Mouse (Mus musculus) liver, embryonic 14.5 days (tissue): ENCODE measurements around the gene Med29. TPM values are rescaled to one million over a fixed set of nuclear protein-coding genes. Genes with fewer than 3 reads are reported as not detected.

Source experiments
- ATAC-seq: fragments of 200-750 bp; cut with Nextera tagmentation; 2 replicates; pipeline ENCODE4 v1.8.0; 2017; ENCODE audit warnings: moderate number of reproducible peaks, mild to moderate bottlenecking, moderate library complexity; ENCODE audit not compliant: insufficient read depth
- DNase-seq, 3 experiments: peaks; one replicate each; pipeline ENCODE4 v3.0.0-alpha.2; 2012 to 2013; ENCODE audit warnings: low read depth in 3 of 3, low spot score in 3 of 3
- H3K27ac ChIP-seq: fragments of 300-500 bp; sonication (generic); 2 replicates; pipeline ENCODE4 v1.5.1; 2014; ENCODE audit warnings: moderate library complexity, mild to moderate bottlenecking, control low read depth, inconsistent platforms
- H3K27me3 ChIP-seq: fragments of 300-500 bp; sonication (generic); 2 replicates; pipeline ENCODE4 v1.6.1; 2014; ENCODE audit warnings: mild to moderate bottlenecking, low read length, moderate library complexity; ENCODE audit not compliant: control insufficient read depth, insufficient read depth
- H3K36me3 ChIP-seq: fragments of 300-500 bp; sonication (generic); replicated peaks from 2 replicates; pipeline ENCODE4 v1.6.1; 2014; ENCODE audit warnings: low read depth; ENCODE audit not compliant: control insufficient read depth, insufficient read depth
- H3K4me1 ChIP-seq, 2 experiments: fragments of 200-500 bp in 1 of 2; fragments of 300-500 bp in 1 of 2; sonication (generic) in 1 of 2; replicated peaks; 2 replicates each; pipeline ENCODE4 v1.6.1; 2012 to 2014; ENCODE audit warnings: antibody characterized with exemption in 1 of 2, inconsistent platforms in 1 of 2, low read length in 1 of 2; ENCODE audit not compliant: control insufficient read depth in 2 of 2, insufficient read depth in 2 of 2
- H3K4me2 ChIP-seq: fragments of 300-500 bp; sonication (generic); 2 replicates; pipeline ENCODE4 v1.6.1; 2014; ENCODE audit warnings: low read depth, mild to moderate bottlenecking, control low read depth, moderate library complexity
- H3K4me3 ChIP-seq, 2 experiments: fragments of 200-500 bp in 1 of 2; fragments of 300-500 bp in 1 of 2; sonication (generic) in 1 of 2; 2 replicates each; pipeline ENCODE4 v1.5.1; 2012 to 2014; ENCODE audit warnings: low read depth in 2 of 2, low read length in 2 of 2, mild to moderate bottlenecking in 2 of 2, control low read depth in 1 of 2, inconsistent platforms in 1 of 2, moderate library complexity in 1 of 2; ENCODE audit not compliant: insufficient read depth in 1 of 2
- H3K9ac ChIP-seq: fragments of 300-500 bp; sonication (generic); replicated peaks from 2 replicates; pipeline ENCODE4 v1.6.1; 2014; ENCODE audit warnings: mild to moderate bottlenecking, control low read depth, moderate library complexity
- H3K9me3 ChIP-seq: fragments of 300-500 bp; sonication (generic); 2 replicates; pipeline ENCODE4 v1.6.1; 2016; ENCODE audit warnings: low read length, mixed read lengths; ENCODE audit not compliant: control insufficient read depth
- CTCF ChIP-seq: IDR thresholded peaks from 2 replicates; pipeline ENCODE4 v1.5.1; 2016; ENCODE audit warnings: antibody characterized with exemption, low read depth, control low read depth
- EP300 ChIP-seq: IDR thresholded peaks from 2 replicates; pipeline ENCODE4 v1.6.1; 2016; ENCODE audit warnings: antibody characterized with exemption, low read depth
- WGBS: fragments of 180-500 bp; shearing (Covaris S2); extraction: QIAGEN DNeasy Blood & Tissue Kit; methylation state at CpG from one replicate; pipeline ENCODE4 v1.1.7; 2014; ENCODE audit not compliant: insufficient replicate concordance; 5-methylcytosine and 5-hydroxymethylcytosine counted together
- polyA plus RNA-seq, 2 experiments: library from polyadenylated mRNA; depleted of rRNA in 1 of 2; stranded (reverse) in 1 of 2; unstranded in 1 of 2; fragments of >200 nt; fragmentation: Nextera tagmentation in 1 of 2; extraction: Ambion mirVana in 1 of 2; gene quantifications; 2 replicates each; pipeline versions ENCODE4 v1.2.1 to v1.2.3; 2012 to 2014

The Med29 gene
- polyA plus RNA-seq, 2 experiments, result 21.0 to 27.2 TPM

- Histone ChIP-seq H3K9me3 (no peaks in the 10 kb centered on the region), H3K9ac (peak overlapping the region; percentile 38), H3K27me3 (no peaks in the 10 kb centered on the region), H3K4me1 (peaks cover 48 to 55% of the 10 kb centered on the region in 2 experiments), H3K4me3 (peak overlapping the region; percentile 23 to 43; a peak in 3 of 4 replicates), H3K4me2 (peak overlapping the region; percentile 97), H3K36me3 (no peaks in the 10 kb centered on the region), H3K27ac (peak overlapping the region; percentile 75)
- ATAC-seq (peak; percentile 59), DNase-seq (peak in 2 of 3 experiments; percentile 72 to 84)
- WGBS, result 0% methylated on average over 11 of the region's 11 CpGs
- TF ChIP-seq CTCF, result no peak
- TF ChIP-seq EP300, result peak; percentile 44; the same call in 1 of the 2 replicates
Observed at GRCm38 (mm10) chr7:28382981-28383396, 9.5 kb downstream of the Med29 start.

- Histone ChIP-seq H3K4me1 (peaks cover 49 to 59% of the 10 kb centered on the region in 2 experiments), H3K9ac (peak overlapping the region; percentile 68), H3K36me3 (no peaks in the 10 kb centered on the region), H3K27me3 (no peaks in the 10 kb centered on the region), H3K4me2 (peak overlapping the region; percentile 97), H3K9me3 (no peaks in the 10 kb centered on the region), H3K4me3 (peak overlapping the region; percentile 23 to 43), H3K27ac (peak overlapping the region; percentile 75)
- no peak for DNase-seq
- WGBS, result 6% methylated on average over 12 of the region's 12 CpGs
- no peak for ATAC-seq
- no peak for TF ChIP-seq CTCF
- TF ChIP-seq EP300, result no peak
Observed at GRCm38 (mm10) chr7:28382347-28382951, 10.1 kb downstream of the Med29 start.

GRCm38 (mm10) chr7:28381938-28382337 lies 10.6 kb downstream of the Med29 start:
- H3K9me3 ChIP-seq, result no peaks in the 10 kb centered on the region
- TF ChIP-seq EP300, result no peak
- no peak for TF ChIP-seq CTCF
- no peaks in the 10 kb centered on the region for H3K36me3 ChIP-seq
- peak; percentile 10; the same call in 1 of the 2 replicates for ATAC-seq
- peak overlapping the region; percentile 97 for H3K4me2 ChIP-seq
- peaks cover 54 to 59% of the 10 kb centered on the region in 2 experiments for H3K4me1 ChIP-seq
- peak in 1 of 3 experiments; percentile 67 for DNase-seq
- no peaks in the 10 kb centered on the region for H3K27me3 ChIP-seq
- peak overlapping the region; percentile 75 for H3K27ac ChIP-seq
- H3K9ac ChIP-seq, result peak overlapping the region; percentile 68
- H3K4me3 ChIP-seq, result peak overlapping the region; percentile 23 to 50
- 0% methylated on average over 20 of the region's 20 CpGs for WGBS

- Histone ChIP-seq H3K4me1 (peaks cover 56 to 62% of the 10 kb centered on the region in 2 experiments), H3K4me3 (peak overlapping the region; percentile 23 to 50), H3K27ac (peak overlapping the region; percentile 75), H3K36me3 (no peaks in the 10 kb centered on the region), H3K9me3 (no peaks in the 10 kb centered on the region), H3K4me2 (peak overlapping the region; percentile 97), H3K27me3 (no peaks in the 10 kb centered on the region), H3K9ac (peak overlapping the region; percentile 68)
- peak; percentile 32 for ATAC-seq
- DNase-seq, result peak in 1 of 3 experiments; percentile 80
- TF ChIP-seq CTCF, result no peak
- TF ChIP-seq EP300, result no peak
- WGBS, result 3% methylated on average over 30 of the region's 30 CpGs
Observed at GRCm38 (mm10) chr7:28381017-28381790, 11.3 kb downstream of the Med29 start.
